Mouse (Mus musculus) spleen, adult 2 months (tissue): ENCODE measurements at regions not wholly inside any gene's neighbourhood (a gene's known extent, or its start where the extent isn't known, plus 50 kb on each side); places are given as distances from the start of the nearest gene placed in this dataset.

Experiments used
- CTCF ChIP-seq: fragments of 200-500 bp; IDR thresholded peaks from 2 replicates; pipeline ENCODE4 v1.5.1; 2011; ENCODE audit warnings: mild to moderate bottlenecking, inconsistent platforms; ENCODE audit not compliant: insufficient read depth, insufficient read length, insufficient replicate concordance; ENCODE audit errors: extremely low read depth
- POLR2A ChIP-seq: fragments of 200-500 bp; IDR thresholded peaks from 2 replicates; pipeline ENCODE4 v1.6.1; 2011; ENCODE audit warnings: low read depth, low read length, inconsistent platforms

DNA sequence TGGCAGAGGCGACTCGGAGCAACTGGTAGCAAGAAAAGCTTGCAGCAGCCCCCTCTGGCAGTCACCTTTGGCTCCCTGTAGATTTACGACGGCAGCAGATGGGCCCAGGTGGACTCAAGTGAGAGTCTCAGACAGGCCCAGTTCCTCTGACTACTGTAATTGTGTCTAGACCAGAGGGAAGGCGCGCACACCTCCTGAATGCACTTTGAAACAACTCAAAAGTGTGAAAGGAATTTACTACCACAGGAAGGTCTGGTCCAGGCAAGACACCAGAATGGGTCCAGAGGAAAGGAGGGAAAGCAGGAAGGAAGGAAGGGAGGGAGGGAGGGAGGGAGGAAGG is 224.6 kb upstream of the Hes1 start:
- no peak for TF ChIP-seq POLR2A
- TF ChIP-seq CTCF, result no peak
